Mouse (Mus musculus) liver, adult 2 months (tissue): ENCODE data around the gene Gde1. TPM values are rescaled to one million over a fixed set of nuclear protein-coding genes. Genes with fewer than 3 reads are reported as not detected.
A peak's percentile ranks its signal among the peaks of the same experiment; 100 is the strongest.

ENCODE experiments used
- DNase-seq: peaks from one replicate; pipeline ENCODE4 v3.0.0-alpha.2; 2011; ENCODE audit warnings: low read depth, low spot score; ENCODE audit errors: extremely low read depth
- H3K27ac ChIP-seq: fragments of 200-500 bp; replicated peaks from 2 replicates; pipeline ENCODE4 v1.5.1; 2012; ENCODE audit warnings: low read depth, mild to moderate bottlenecking, control low read depth, inconsistent platforms, low read length; ENCODE audit not compliant: insufficient read depth
- H3K27me3 ChIP-seq: fragments of 200-500 bp; 2 replicates; pipeline ENCODE4 v1.6.1; 2012; ENCODE audit warnings: mild to moderate bottlenecking, moderate library complexity, low read length, inconsistent platforms; ENCODE audit not compliant: control insufficient read depth, insufficient read depth
- H3K36me3 ChIP-seq: fragments of 200-500 bp; 2 replicates; pipeline ENCODE4 v1.6.1; 2012; ENCODE audit warnings: low read length, inconsistent platforms; ENCODE audit not compliant: control insufficient read depth, insufficient read depth
- H3K4me1 ChIP-seq: fragments of 200-500 bp; 2 replicates; pipeline ENCODE4 v1.6.1; 2011; ENCODE audit warnings: low read length; ENCODE audit not compliant: control insufficient read depth, insufficient read depth
- H3K4me3 ChIP-seq: fragments of 200-500 bp; 2 replicates; pipeline ENCODE4 v1.5.1; 2011; ENCODE audit warnings: low read depth, mild to moderate bottlenecking, control low read depth, low read length, moderate library complexity; ENCODE audit not compliant: insufficient read depth
- H3K79me2 ChIP-seq: fragments of 200-500 bp; 2 replicates; pipeline ENCODE4 v1.6.1; 2012; ENCODE audit warnings: inconsistent platforms, mild to moderate bottlenecking, low read length, moderate library complexity; ENCODE audit not compliant: control insufficient read depth, insufficient read depth
- H3K9ac ChIP-seq: fragments of 200-500 bp; 2 replicates; pipeline ENCODE4 v1.6.1; 2012; ENCODE audit warnings: low read depth, mild to moderate bottlenecking, control low read depth, inconsistent platforms, low read length
- CTCF ChIP-seq: fragments of 200-500 bp; IDR thresholded peaks from 2 replicates; pipeline ENCODE4 v1.5.1; 2011; ENCODE audit warnings: low read depth, low read length, control low read depth
- POLR2A ChIP-seq: fragments of 200-500 bp; IDR thresholded peaks from 2 replicates; pipeline ENCODE4 v1.6.1; 2011; ENCODE audit warnings: low read length, control low read depth; ENCODE audit not compliant: insufficient read depth; ENCODE audit errors: extremely low read depth
- WGBS: fragments of 180-500 bp; shearing (Covaris S2); methylation state at CpG from one replicate; pipeline ENCODE4 v1.1.7; 2018; 5-methylcytosine and 5-hydroxymethylcytosine counted together
- polyA plus RNA-seq: library from polyadenylated mRNA; depleted of rRNA; stranded (reverse); fragments of >200 nt; gene quantifications from 2 replicates; pipeline ENCODE4 v1.2.3, GENCODE M21; 2012
- total RNA-seq: library from RNA; depleted of rRNA; stranded (reverse); fragments of >200 nt; gene quantifications from 2 replicates; pipeline ENCODE4 v1.2.3, GENCODE M21; 2014

Gde1 gene
- total and polyA plus RNA-seq, 2 experiments: 64.5 to 67.2 TPM

DNA sequence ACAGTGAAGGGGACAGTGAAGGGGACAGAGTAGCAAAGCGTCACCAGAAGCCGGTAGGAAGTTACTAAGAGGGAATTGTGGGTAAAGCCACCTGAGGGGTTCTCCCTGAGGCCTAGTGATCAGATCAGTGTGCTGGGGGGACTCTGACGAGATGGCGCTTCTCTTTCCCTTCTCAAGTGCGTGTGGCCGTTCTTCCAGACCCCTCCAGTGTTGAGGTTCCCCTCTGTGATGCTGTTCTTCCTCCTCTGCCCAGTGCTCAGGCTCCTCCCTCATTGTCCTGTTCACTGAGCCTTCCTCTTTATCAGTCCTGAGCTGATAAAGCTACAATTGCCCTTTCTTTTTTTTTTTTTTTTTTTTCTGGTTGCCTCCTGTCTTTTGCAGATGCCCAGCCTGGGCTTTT is 36.7 kb upstream of the Gde1 start:
- no peak for DNase-seq
- Histone ChIP-seq H3K4me1 (peaks cover 6% of the 10 kb centered on the region; the same call in 1 of the 2 replicates), H3K27ac (no peak overlapping the region), H3K79me2 (peaks cover 7% of the 10 kb centered on the region; the same call in 1 of the 2 replicates), H3K9ac (no peak overlapping the region), H3K27me3 (no peaks in the 10 kb centered on the region), H3K36me3 (peaks cover 7% of the 10 kb centered on the region), H3K4me3 (no peak overlapping the region)
- WGBS: 81% methylated on average over 6 of the region's 6 CpGs
- TF ChIP-seq CTCF (no peak), POLR2A (no peak)

DNA sequence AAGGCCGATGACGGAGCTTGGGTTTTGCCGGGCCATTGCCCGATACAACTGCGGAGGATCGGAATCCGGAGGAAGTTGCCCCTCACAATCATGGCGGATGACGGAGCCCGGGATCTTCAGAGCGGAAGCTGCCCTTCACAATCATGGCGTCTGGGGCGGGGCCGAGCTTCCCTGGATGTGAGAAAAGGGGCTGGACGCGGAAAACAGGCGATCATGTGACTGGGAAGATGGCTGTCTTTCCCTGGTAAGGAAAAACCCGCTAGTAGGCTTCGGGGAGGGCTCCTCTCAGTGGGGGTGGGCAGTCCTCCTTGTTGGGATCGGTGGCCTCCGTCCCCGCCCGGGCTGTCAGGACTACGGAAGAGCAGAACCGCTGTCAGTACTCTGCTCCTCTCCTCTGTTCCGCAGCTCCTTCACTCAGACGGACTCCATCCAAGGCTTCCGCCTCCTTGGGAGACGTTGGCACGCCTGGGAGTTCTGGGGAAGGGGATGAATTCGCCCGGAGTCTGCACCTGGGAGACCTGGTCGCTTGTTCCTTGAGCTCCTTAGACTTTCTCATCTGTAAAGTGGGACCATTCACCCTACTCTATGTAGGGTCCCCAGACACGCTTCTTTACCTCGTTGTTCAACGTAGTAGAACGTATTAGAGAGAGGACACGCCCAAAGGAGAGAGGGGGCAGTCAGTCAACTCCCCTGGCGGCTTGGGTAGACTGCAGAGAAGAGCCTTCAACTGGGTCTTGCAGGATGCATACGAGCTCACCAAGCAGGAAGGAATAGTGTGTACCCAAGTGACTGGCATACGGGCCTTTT is 35.2 kb upstream of the Gde1 start:
- DNase-seq: peak; percentile 90
- 2% methylated on average over 41 of the region's 41 CpGs for WGBS
- TF ChIP-seq POLR2A: peak; percentile 36; the same call in 1 of the 2 replicates
- no peak for TF ChIP-seq CTCF
- Histone ChIP-seq H3K9ac (peak overlapping the region; percentile 73), H3K27me3 (no peaks in the 10 kb centered on the region), H3K36me3 (peaks cover 3% of the 10 kb centered on the region), H3K27ac (no peak overlapping the region; the same call in 1 of the 2 replicates), H3K79me2 (peaks cover 7% of the 10 kb centered on the region; the same call in 1 of the 2 replicates), H3K4me3 (peak overlapping the region; percentile 78), H3K4me1 (peaks cover 6% of the 10 kb centered on the region; the same call in 1 of the 2 replicates)

GRCm38 (mm10) chr7:118739975-118740531 is 34.5 kb upstream of the Gde1 start, which contains the start of gene Vps35l:
TSS of gene Vps35l (plus strand) at chr7:118740226.
- peaks cover 7% of the 10 kb centered on the region; the same call in 1 of the 2 replicates for H3K79me2 ChIP-seq
- no peaks in the 10 kb centered on the region for H3K27me3 ChIP-seq
- 4% methylated on average over 16 of the region's 16 CpGs for WGBS
- TF ChIP-seq CTCF (peak; percentile 87), POLR2A (no peak)
- H3K9ac ChIP-seq: peak within 1 kb of the TSS; percentile 73
- H3K27ac ChIP-seq: no peak within 1 kb of the TSS; the same call in 1 of the 2 replicates
- H3K4me3 ChIP-seq: peak within 1 kb of the TSS; percentile 78
- peaks cover under 1% of the 10 kb centered on the region; the same call in 1 of the 2 replicates for H3K36me3 ChIP-seq
- peaks cover 6% of the 10 kb centered on the region; the same call in 1 of the 2 replicates for H3K4me1 ChIP-seq
- DNase-seq: peak; percentile 55

DNA sequence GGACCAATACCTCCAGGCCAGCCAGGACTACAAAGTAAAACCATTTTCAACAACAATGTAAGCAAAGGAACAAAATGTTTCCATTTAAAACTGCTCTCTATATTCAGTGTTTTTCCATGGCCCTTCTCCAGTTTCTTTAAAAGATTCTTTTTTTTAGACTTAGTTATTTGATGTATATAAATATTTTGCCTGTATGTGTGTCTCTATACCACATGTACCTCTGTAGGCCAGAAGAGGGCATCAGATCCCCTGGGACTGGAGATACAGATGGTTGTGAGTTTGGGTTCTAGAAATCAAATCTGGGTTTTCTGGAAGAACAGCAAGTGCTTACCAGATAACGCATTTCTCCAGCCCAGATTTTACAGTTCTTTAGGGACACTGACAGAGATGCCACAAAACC is 33.2 kb upstream of the Gde1 start:
- no peaks in the 10 kb centered on the region for H3K27me3 ChIP-seq
- no peak overlapping the region for H3K9ac ChIP-seq
- H3K27ac ChIP-seq: no peak overlapping the region
- peaks cover 2% of the 10 kb centered on the region for H3K36me3 ChIP-seq
- 91% methylated on average over 1 of the region's 1 CpGs for WGBS
- H3K4me3 ChIP-seq: no peak overlapping the region
- DNase-seq: no peak
- H3K4me1 ChIP-seq: peaks cover 6% of the 10 kb centered on the region; the same call in 1 of the 2 replicates
- peaks cover 7% of the 10 kb centered on the region; the same call in 1 of the 2 replicates for H3K79me2 ChIP-seq
- TF ChIP-seq POLR2A: no peak
- TF ChIP-seq CTCF: no peak

- Histone ChIP-seq H3K4me1 (no peaks in the 10 kb centered on the region), H3K9ac (no peak overlapping the region), H3K27ac (no peak overlapping the region), H3K4me3 (no peak overlapping the region), H3K79me2 (no peaks in the 10 kb centered on the region), H3K36me3 (peaks cover 23% of the 10 kb centered on the region), H3K27me3 (no peaks in the 10 kb centered on the region)
- no peak for DNase-seq
- no peak for TF ChIP-seq POLR2A
- no peak for TF ChIP-seq CTCF
- 94% methylated on average over 13 of the region's 13 CpGs for WGBS
These were observed 27.6 kb upstream of the Gde1 start for GRCm38 (mm10) chr7:118733225-118733624.
